Mouse (Mus musculus) intestine, embryonic 16.5 days (tissue): ENCODE data around the gene Hipk2. TPM values are rescaled to one million over a fixed set of nuclear protein-coding genes. Genes with fewer than 3 reads are reported as not detected.
A peak's percentile ranks its signal among the peaks of the same experiment; 100 is the strongest.

ENCODE experiments used
- ATAC-seq: fragments of 200-750 bp; cut with Nextera tagmentation; 2 replicates; pipeline ENCODE4 v1.8.0; 2017; ENCODE audit warnings: moderate TSS enrichment, moderate library complexity
- H3K27ac ChIP-seq: fragments of 300-500 bp; sonication (generic); 2 replicates; pipeline ENCODE4 v1.5.1; 2014; ENCODE audit warnings: mild to moderate bottlenecking, low read length
- H3K27me3 ChIP-seq: fragments of 300-500 bp; sonication (generic); replicated peaks from 2 replicates; pipeline ENCODE4 v1.6.1; 2014; ENCODE audit warnings: low read length, control low read depth, mixed read lengths; ENCODE audit not compliant: control insufficient read depth, insufficient read depth
- H3K36me3 ChIP-seq: fragments of 300-500 bp; sonication (generic); 2 replicates; pipeline ENCODE4 v1.6.1; 2014; ENCODE audit warnings: low read length, control low read depth; ENCODE audit not compliant: control insufficient read depth, insufficient read depth
- H3K4me1 ChIP-seq: fragments of 300-500 bp; sonication (generic); 2 replicates; pipeline ENCODE4 v1.6.1; 2014; ENCODE audit warnings: low read length, control low read depth, mixed read lengths; ENCODE audit not compliant: control insufficient read depth, insufficient read depth
- H3K4me2 ChIP-seq: fragments of 300-500 bp; sonication (generic); 2 replicates; pipeline ENCODE4 v1.6.1; 2014; ENCODE audit warnings: low read depth, low read length, control low read depth
- H3K4me3 ChIP-seq: fragments of 300-500 bp; sonication (generic); 2 replicates; pipeline ENCODE4 v1.5.1; 2014; ENCODE audit warnings: mild to moderate bottlenecking, low read length
- H3K9ac ChIP-seq: fragments of 300-500 bp; sonication (generic); 2 replicates; pipeline ENCODE4 v1.6.1; 2014; ENCODE audit warnings: low read depth, low read length
- H3K9me3 ChIP-seq: fragments of 300-500 bp; sonication (generic); 2 replicates; pipeline ENCODE4 v1.6.1; 2016; ENCODE audit warnings: low read length, control low read depth; ENCODE audit not compliant: control insufficient read depth
- WGBS: fragments of 180-500 bp; shearing (Covaris S2); extraction: QIAGEN DNeasy Blood & Tissue Kit; methylation state at CpG from one replicate; pipeline ENCODE4 v1.1.7; 2014; 5-methylcytosine and 5-hydroxymethylcytosine counted together
- polyA plus RNA-seq: library from polyadenylated mRNA; unstranded; fragments of >200 nt; fragmentation: Nextera tagmentation; extraction: Ambion mirVana; gene quantifications from 2 replicates; pipeline ENCODE4 v1.2.1, GENCODE M21; 2015

The Hipk2 gene
- polyA plus RNA-seq, 1 experiment from 2014 or later, result 18.7 TPM

- H3K9me3 ChIP-seq, result no peaks in the 10 kb centered on the region
- no peak overlapping the region for H3K4me2 ChIP-seq
- ATAC-seq, result no peak
- no peaks in the 10 kb centered on the region for H3K27me3 ChIP-seq
- H3K36me3 ChIP-seq, result no peaks in the 10 kb centered on the region
- peaks cover 15% of the 10 kb centered on the region; the same call in 1 of the 2 replicates for H3K4me1 ChIP-seq
- WGBS, result 59% methylated on average over 1 of the region's 1 CpGs
- no peak overlapping the region for H3K4me3 ChIP-seq
- H3K27ac ChIP-seq, result no peak overlapping the region
- H3K9ac ChIP-seq, result no peak overlapping the region
These were observed 40.7 kb downstream of the Hipk2 start for GRCm38 (mm10) chr6:38835217-38835616.

DNA sequence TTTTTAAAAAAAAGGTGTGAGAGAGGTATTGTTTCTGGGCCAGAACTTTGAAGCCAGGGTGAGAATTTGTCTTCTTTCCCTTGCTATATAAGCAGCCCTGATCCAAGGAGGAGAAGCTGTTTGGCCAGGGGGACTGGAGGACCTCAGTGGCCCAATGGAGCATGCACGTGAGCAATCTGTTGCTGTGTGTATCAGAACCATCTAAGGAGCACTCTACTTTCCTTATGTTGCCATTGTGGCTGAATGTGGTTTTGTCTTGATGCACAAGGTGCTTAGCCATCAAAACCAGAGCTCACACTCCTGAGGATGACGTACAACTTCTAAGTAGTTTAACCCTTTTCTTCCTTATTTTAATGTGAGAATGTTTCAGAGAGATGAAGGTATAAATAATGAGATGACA is 41.2 kb downstream of the Hipk2 start:
- no peak overlapping the region for H3K27ac ChIP-seq
- WGBS, result 88% methylated on average over 2 of the region's 2 CpGs
- H3K36me3 ChIP-seq, result no peaks in the 10 kb centered on the region
- H3K27me3 ChIP-seq, result no peaks in the 10 kb centered on the region
- H3K4me2 ChIP-seq, result no peak overlapping the region
- no peak overlapping the region for H3K9ac ChIP-seq
- peaks cover 15% of the 10 kb centered on the region; the same call in 1 of the 2 replicates for H3K4me1 ChIP-seq
- H3K9me3 ChIP-seq, result no peaks in the 10 kb centered on the region
- H3K4me3 ChIP-seq, result no peak overlapping the region
- ATAC-seq, result no peak

GRCm38 (mm10) chr6:38833721-38834120 is 42.2 kb downstream of the Hipk2 start:
- WGBS, result 88% methylated on average over 3 of the region's 3 CpGs
- no peak overlapping the region for H3K9ac ChIP-seq
- H3K27me3 ChIP-seq, result no peaks in the 10 kb centered on the region
- no peak overlapping the region for H3K27ac ChIP-seq
- ATAC-seq, result no peak
- no peaks in the 10 kb centered on the region for H3K36me3 ChIP-seq
- H3K4me3 ChIP-seq, result no peak overlapping the region
- no peaks in the 10 kb centered on the region for H3K9me3 ChIP-seq
- no peak overlapping the region for H3K4me2 ChIP-seq
- H3K4me1 ChIP-seq, result peaks cover 16% of the 10 kb centered on the region

DNA sequence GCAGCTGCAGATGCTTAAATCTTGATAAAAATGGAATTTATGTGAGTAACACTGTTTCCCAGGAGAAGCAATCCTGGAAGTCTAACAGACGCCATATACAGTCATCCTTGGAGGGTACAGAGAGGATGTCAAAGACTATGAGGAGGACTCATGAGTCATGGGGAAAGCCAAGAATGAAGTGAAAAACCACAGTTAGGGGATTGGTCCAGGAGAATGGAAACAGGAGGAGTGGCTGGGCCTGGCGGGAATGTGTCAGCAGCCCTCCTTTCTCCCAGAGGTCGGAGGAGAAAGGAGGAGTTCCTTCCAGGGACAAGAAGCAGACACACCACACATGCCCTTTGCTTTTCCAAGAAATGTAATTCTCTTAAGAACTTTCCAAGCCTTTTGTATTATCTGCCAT is 46.5 kb downstream of the Hipk2 start:
- Histone ChIP-seq H3K4me1 (peaks cover 27% of the 10 kb centered on the region), H3K4me3 (no peak overlapping the region), H3K4me2 (no peak overlapping the region), H3K27me3 (no peaks in the 10 kb centered on the region), H3K9ac (no peak overlapping the region), H3K9me3 (no peaks in the 10 kb centered on the region), H3K27ac (no peak overlapping the region), H3K36me3 (no peaks in the 10 kb centered on the region)
- WGBS, result 56% methylated on average over 3 of the region's 3 CpGs
- no peak for ATAC-seq

- no peaks in the 10 kb centered on the region for H3K9me3 ChIP-seq
- no peaks in the 10 kb centered on the region for H3K27me3 ChIP-seq
- no peak overlapping the region for H3K9ac ChIP-seq
- no peak overlapping the region for H3K4me3 ChIP-seq
- 63% methylated on average over 2 of the region's 2 CpGs for WGBS
- no peak for ATAC-seq
- no peak overlapping the region; the same call in 1 of the 2 replicates for H3K27ac ChIP-seq
- H3K4me1 ChIP-seq, result peaks cover 25% of the 10 kb centered on the region
- H3K36me3 ChIP-seq, result no peaks in the 10 kb centered on the region
- no peak overlapping the region for H3K4me2 ChIP-seq
These were observed 47.8 kb downstream of the Hipk2 start for GRCm38 (mm10) chr6:38828211-38828610.

GRCm38 (mm10) chr6:38827435-38827834 is 48.5 kb downstream of the Hipk2 start:
- Histone ChIP-seq H3K4me3 (no peak overlapping the region), H3K27ac (peak overlapping the region; percentile 51), H3K9me3 (no peaks in the 10 kb centered on the region), H3K36me3 (no peaks in the 10 kb centered on the region), H3K4me2 (no peak overlapping the region), H3K4me1 (peaks cover 21% of the 10 kb centered on the region), H3K9ac (no peak overlapping the region), H3K27me3 (no peaks in the 10 kb centered on the region)
- peak; percentile 67 for ATAC-seq
- 67% methylated on average over 5 of the region's 5 CpGs for whole genome bisulfite sequencing

DNA sequence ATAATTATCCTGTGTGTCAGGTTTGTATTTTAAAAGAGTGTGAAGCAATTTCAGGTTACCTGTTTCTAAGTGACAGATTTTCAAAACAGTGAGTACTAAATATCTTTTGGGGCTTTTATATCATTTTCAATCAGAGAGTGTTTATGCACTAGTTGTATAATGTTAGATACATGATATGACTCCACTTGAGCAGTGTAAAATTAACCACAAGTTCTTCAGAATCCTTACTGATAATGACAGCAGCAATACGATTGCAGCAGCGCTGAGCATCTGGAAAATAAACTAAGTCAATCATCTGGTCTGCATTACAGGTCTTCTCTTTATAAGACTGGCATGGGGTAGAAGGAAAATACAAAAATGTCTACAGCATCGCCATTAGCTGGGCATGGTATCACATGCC is 49.1 kb downstream of the Hipk2 start:
- Histone ChIP-seq H3K4me1 (peaks cover 21% of the 10 kb centered on the region), H3K4me3 (no peak overlapping the region), H3K9me3 (no peaks in the 10 kb centered on the region), H3K36me3 (no peaks in the 10 kb centered on the region), H3K4me2 (no peak overlapping the region), H3K27ac (no peak overlapping the region), H3K9ac (no peak overlapping the region), H3K27me3 (no peaks in the 10 kb centered on the region)
- WGBS, result 82% methylated on average over 3 of the region's 3 CpGs
- no peak for ATAC-seq

DNA sequence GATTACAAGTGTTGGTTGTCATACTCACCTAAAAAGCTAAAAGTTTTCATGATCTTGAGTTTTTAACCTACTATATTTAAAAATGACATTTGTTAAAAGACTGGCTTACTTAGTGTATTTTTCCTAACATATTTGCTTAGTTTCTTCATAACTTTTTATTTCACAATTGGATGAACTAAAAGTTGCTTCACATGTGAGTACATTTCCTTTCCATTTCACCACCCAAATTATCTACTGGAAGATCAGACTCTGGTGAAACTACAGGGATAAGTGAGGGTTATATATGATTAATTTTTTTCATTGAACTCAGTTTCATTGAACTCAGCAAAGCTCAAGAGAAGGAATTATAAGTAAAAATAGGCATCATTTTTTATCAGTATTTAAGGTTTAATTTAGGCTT is 50.1 kb downstream of the Hipk2 start:
- Histone ChIP-seq H3K36me3 (no peaks in the 10 kb centered on the region), H3K27me3 (no peaks in the 10 kb centered on the region), H3K9ac (no peak overlapping the region), H3K9me3 (no peaks in the 10 kb centered on the region), H3K27ac (no peak overlapping the region), H3K4me1 (peaks cover 21% of the 10 kb centered on the region), H3K4me2 (no peak overlapping the region), H3K4me3 (no peak overlapping the region)
- no peak for ATAC-seq

DNA sequence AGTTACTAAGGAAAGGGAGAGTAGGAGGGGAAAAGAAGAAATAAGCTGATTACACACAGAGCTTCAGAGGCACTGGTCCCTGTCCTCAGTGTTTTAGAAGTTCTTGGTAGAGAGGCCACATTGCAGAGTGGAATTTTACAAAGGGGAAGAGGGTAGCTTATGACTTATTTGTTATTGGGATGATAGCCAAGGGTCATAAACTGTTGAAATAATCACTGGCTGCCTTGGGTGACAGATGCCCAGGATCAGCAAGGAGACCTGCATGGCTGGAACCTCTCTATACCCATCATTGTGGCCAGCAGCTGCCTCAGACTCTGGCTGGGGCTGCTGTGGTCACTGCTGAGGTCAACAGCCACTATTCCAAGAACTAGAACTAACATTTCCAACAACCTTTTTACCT is 52.1 kb downstream of the Hipk2 start:
- Histone ChIP-seq H3K36me3 (peaks cover 2% of the 10 kb centered on the region; the same call in 1 of the 2 replicates), H3K27ac (no peak overlapping the region)
- no peak for ATAC-seq

GRCm38 (mm10) chr6:38823164-38823563 is 52.8 kb downstream of the Hipk2 start:
- H3K4me3 ChIP-seq, result no peak overlapping the region
- no peak for ATAC-seq
- H3K27ac ChIP-seq, result no peak overlapping the region
- peaks cover 17% of the 10 kb centered on the region for H3K4me1 ChIP-seq
- H3K9ac ChIP-seq, result no peak overlapping the region
- H3K9me3 ChIP-seq, result no peaks in the 10 kb centered on the region
- no peaks in the 10 kb centered on the region for H3K27me3 ChIP-seq
- peaks cover 3% of the 10 kb centered on the region; the same call in 1 of the 2 replicates for H3K36me3 ChIP-seq
- WGBS, result 94% methylated on average over 4 of the region's 4 CpGs
- H3K4me2 ChIP-seq, result no peak overlapping the region

More for the DNA sequence above, 52.1 kb downstream of the Hipk2 start:
- Histone ChIP-seq H3K9me3 (no peaks in the 10 kb centered on the region), H3K9ac (no peak overlapping the region), H3K4me2 (no peak overlapping the region), H3K4me1 (peaks cover 21% of the 10 kb centered on the region), H3K27me3 (no peaks in the 10 kb centered on the region), H3K4me3 (no peak overlapping the region)
